Mouse (Mus musculus) lung, postnatal 0 days (tissue): Measurements from ENCODE around the gene Vmn1r214. TPM values are rescaled to one million over a fixed set of nuclear protein-coding genes. Genes with fewer than 3 reads are reported as not detected.

ENCODE experiments used
- ATAC-seq: fragments of 200-750 bp; cut with Nextera tagmentation; 2 replicates; pipeline ENCODE4 v1.8.0; 2017; ENCODE audit warnings: moderate library complexity
- DNase-seq: peaks from one replicate; pipeline ENCODE4 v3.0.0-alpha.2; 2016; ENCODE audit warnings: low spot score
- H3K27ac ChIP-seq: fragments of 300-500 bp; sonication (generic); 2 replicates; pipeline ENCODE4 v1.5.1; 2014; ENCODE audit warnings: antibody characterized with exemption, mild to moderate bottlenecking, low read length, mixed read lengths
- H3K27me3 ChIP-seq: fragments of 300-500 bp; sonication (generic); replicated peaks from 2 replicates; pipeline ENCODE4 v1.6.1; 2014; ENCODE audit warnings: low read length, mixed read lengths; ENCODE audit not compliant: insufficient read depth
- H3K36me3 ChIP-seq: fragments of 300-500 bp; sonication (generic); 2 replicates; pipeline ENCODE4 v1.6.1; 2014; ENCODE audit warnings: low read length, mixed read lengths; ENCODE audit not compliant: insufficient read depth
- H3K4me1 ChIP-seq: fragments of 300-500 bp; sonication (generic); 2 replicates; pipeline ENCODE4 v1.6.1; 2014; ENCODE audit warnings: antibody characterized with exemption, low read depth, low read length, mixed read lengths; ENCODE audit not compliant: insufficient read depth
- H3K4me2 ChIP-seq: fragments of 300-500 bp; sonication (generic); replicated peaks from 2 replicates; pipeline ENCODE4 v1.6.1; 2014; ENCODE audit warnings: low read depth, mild to moderate bottlenecking, low read length, moderate library complexity, mixed read lengths
- H3K4me3 ChIP-seq: fragments of 300-500 bp; sonication (generic); 2 replicates; pipeline ENCODE4 v1.5.1; 2014; ENCODE audit warnings: low read depth, low read length
- H3K9ac ChIP-seq: fragments of 300-500 bp; sonication (generic); replicated peaks from 2 replicates; pipeline ENCODE4 v1.6.1; 2014; ENCODE audit warnings: low read depth, mild to moderate bottlenecking
- H3K9me3 ChIP-seq: fragments of 300-500 bp; sonication (generic); 2 replicates; pipeline ENCODE4 v1.6.1; 2016; ENCODE audit warnings: low read length, mixed read lengths
- CTCF ChIP-seq: IDR thresholded peaks from 2 replicates; pipeline ENCODE4 v1.5.1; 2016; ENCODE audit warnings: antibody characterized with exemption, mild to moderate bottlenecking
- EP300 ChIP-seq: IDR thresholded peaks from 2 replicates; pipeline ENCODE4 v1.6.1; 2016; ENCODE audit warnings: antibody characterized with exemption, mild to moderate bottlenecking, control low read depth
- WGBS: fragments of 180-500 bp; shearing (Covaris S2); extraction: QIAGEN DNeasy Blood & Tissue Kit; methylation state at CpG from one replicate; pipeline ENCODE4 v1.1.7; 2014; 5-methylcytosine and 5-hydroxymethylcytosine counted together
- polyA plus RNA-seq: library from polyadenylated mRNA; unstranded; fragments of >200 nt; fragmentation: Nextera tagmentation; extraction: Ambion mirVana; gene quantifications from 2 replicates; pipeline ENCODE4 v1.2.1, GENCODE M21; 2015

Vmn1r214 gene
- polyA plus RNA-seq, 1 experiment from 2014 or later: not detected

DNA sequence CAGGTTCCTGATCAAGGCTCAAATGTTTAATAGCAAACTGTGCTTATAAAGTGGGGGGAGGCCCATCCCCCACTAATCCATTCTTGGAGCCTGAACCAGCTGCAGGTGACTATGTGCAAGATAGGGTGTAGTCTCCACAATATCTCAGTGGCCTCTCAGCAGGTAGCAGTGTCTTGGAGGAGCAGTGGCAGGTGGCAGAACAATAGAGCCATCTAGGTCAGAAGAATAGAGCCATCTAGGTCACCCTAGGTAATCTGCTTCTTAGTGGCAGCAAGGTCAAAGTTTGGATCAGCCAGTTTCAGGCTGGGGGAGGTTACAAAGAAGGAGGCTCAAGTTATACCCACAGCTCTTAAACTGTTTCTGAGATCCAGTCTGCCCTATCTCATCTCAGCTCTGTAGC, 5.4 kb upstream of the Vmn1r214 start:
- H3K27me3 ChIP-seq: no peaks in the 10 kb centered on the region
- H3K4me3 ChIP-seq: no peak overlapping the region
- no peak overlapping the region for H3K27ac ChIP-seq
- ATAC-seq: no peak
- TF ChIP-seq CTCF (no peak), EP300 (no peak)
- H3K4me1 ChIP-seq: no peaks in the 10 kb centered on the region
- DNase-seq: no peak
- H3K36me3 ChIP-seq: no peaks in the 10 kb centered on the region
- no peak overlapping the region for H3K9ac ChIP-seq
- no peaks in the 10 kb centered on the region for H3K9me3 ChIP-seq
- no peak overlapping the region for H3K4me2 ChIP-seq

- H3K4me3 ChIP-seq: no peak overlapping the region
- no peaks in the 10 kb centered on the region for H3K27me3 ChIP-seq
- H3K4me2 ChIP-seq: no peak overlapping the region
- H3K27ac ChIP-seq: no peak overlapping the region
- DNase-seq (no peak), ATAC-seq (no peak)
- no peak for TF ChIP-seq EP300
- TF ChIP-seq CTCF: no peak
- H3K4me1 ChIP-seq: no peaks in the 10 kb centered on the region
- H3K9me3 ChIP-seq: no peaks in the 10 kb centered on the region
- H3K9ac ChIP-seq: no peak overlapping the region
- no peaks in the 10 kb centered on the region for H3K36me3 ChIP-seq
- WGBS: 52% methylated on average over 1 of the region's 1 CpGs
These were observed 27.6 kb downstream of the Vmn1r214 start for GRCm38 (mm10) chr13:23057778-23058177.

GRCm38 (mm10) chr13:23067725-23068124, 37.5 kb downstream of the Vmn1r214 start, which contains the start of gene Vmn1r215:
Gene Vmn1r215 (plus strand): TSS chr13:23068025.
- DNase-seq (no peak), ATAC-seq (no peak)
- Histone ChIP-seq H3K9me3 (no peaks in the 10 kb centered on the region), H3K4me2 (no peak within 1 kb of the TSS), H3K36me3 (no peaks in the 10 kb centered on the region), H3K4me1 (no peaks in the 10 kb centered on the region), H3K9ac (no peak within 1 kb of the TSS), H3K4me3 (no peak within 1 kb of the TSS), H3K27me3 (no peaks in the 10 kb centered on the region), H3K27ac (no peak within 1 kb of the TSS)
- TF ChIP-seq EP300 (no peak), CTCF (no peak)
- WGBS: 71% methylated on average over 1 of the region's 1 CpGs

- no peak overlapping the region for H3K4me3 ChIP-seq
- 64% methylated on average over 2 of the region's 2 CpGs for WGBS
- TF ChIP-seq EP300 (no peak), CTCF (no peak)
- no peaks in the 10 kb centered on the region for H3K4me1 ChIP-seq
- no peak overlapping the region for H3K4me2 ChIP-seq
- H3K27me3 ChIP-seq: no peaks in the 10 kb centered on the region
- no peak overlapping the region for H3K27ac ChIP-seq
- H3K36me3 ChIP-seq: no peaks in the 10 kb centered on the region
- no peaks in the 10 kb centered on the region for H3K9me3 ChIP-seq
- no peak for DNase-seq
- no peak for ATAC-seq
- H3K9ac ChIP-seq: no peak overlapping the region
These were observed 39.1 kb downstream of the Vmn1r214 start for GRCm38 (mm10) chr13:23069312-23069711.

Other genes with a start within 250 kb of the Vmn1r214 start
- not detected in 2 replicates for gene Vmn1r209, start 220.7 kb upstream of the Vmn1r214 start, polyA plus RNA-seq
- gene Vmn1r210, start 199.1 kb upstream of the Vmn1r214 start, polyA plus RNA-seq: not detected in 2 replicates
- not detected in 2 replicates for gene Vmn1r211, start 172.9 kb upstream of the Vmn1r214 start, polyA plus RNA-seq
- gene Vmn1r212, start 146.2 kb upstream of the Vmn1r214 start, polyA plus RNA-seq: not detected in 2 replicates
- gene Vmn1r213, start 22.8 kb upstream of the Vmn1r214 start, polyA plus RNA-seq: not detected in 2 replicates
- not detected in 2 replicates for gene Vmn1r215, start 37.6 kb downstream of the Vmn1r214 start, polyA plus RNA-seq
- gene Vmn1r217, start 87.8 kb downstream of the Vmn1r214 start, polyA plus RNA-seq: not detected in 2 replicates
- not detected in 2 replicates for gene Vmn1r218, start 102.7 kb downstream of the Vmn1r214 start, polyA plus RNA-seq
- not detected in 2 replicates for gene Vmn1r219, start 128.9 kb downstream of the Vmn1r214 start, polyA plus RNA-seq
- gene Vmn1r220, start 157.6 kb downstream of the Vmn1r214 start, polyA plus RNA-seq: not detected in 2 replicates
- not detected in 2 replicates for gene Vmn1r221, start 183.7 kb downstream of the Vmn1r214 start, polyA plus RNA-seq
- not detected in 2 replicates for gene Vmn1r222, start 205.5 kb downstream of the Vmn1r214 start, polyA plus RNA-seq
- gene Vmn1r223, start 216.7 kb downstream of the Vmn1r214 start, polyA plus RNA-seq: not detected in 2 replicates